Mouse (Mus musculus) right cerebral cortex, postnatal 25 days (tissue): Measurements from ENCODE around the gene Amer2.

ENCODE experiments used
- DNase-seq: peaks from one replicate; pipeline ENCODE4 v3.0.0; 2022

Gene Amer2

DNA sequence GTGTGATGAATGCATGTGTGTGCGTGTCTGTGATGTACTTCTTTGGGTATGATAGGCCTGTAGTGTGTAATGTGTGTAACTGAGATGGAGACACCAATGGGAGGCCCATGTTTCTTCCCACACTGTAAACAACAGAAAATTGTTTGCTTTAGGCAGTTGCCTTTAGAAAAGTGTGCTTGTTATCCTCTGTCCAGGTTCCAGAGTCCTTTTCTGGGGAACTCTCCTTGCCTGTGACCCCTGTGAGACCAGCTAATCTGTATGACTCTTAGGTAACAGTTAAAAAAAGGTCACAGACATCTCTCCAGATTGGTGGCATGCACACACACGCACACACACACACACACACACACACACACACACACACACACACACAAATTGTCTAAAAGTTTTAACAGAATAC lies 15.3 kb downstream of the Amer2 start:
- DNase-seq, result no peak

DNA sequence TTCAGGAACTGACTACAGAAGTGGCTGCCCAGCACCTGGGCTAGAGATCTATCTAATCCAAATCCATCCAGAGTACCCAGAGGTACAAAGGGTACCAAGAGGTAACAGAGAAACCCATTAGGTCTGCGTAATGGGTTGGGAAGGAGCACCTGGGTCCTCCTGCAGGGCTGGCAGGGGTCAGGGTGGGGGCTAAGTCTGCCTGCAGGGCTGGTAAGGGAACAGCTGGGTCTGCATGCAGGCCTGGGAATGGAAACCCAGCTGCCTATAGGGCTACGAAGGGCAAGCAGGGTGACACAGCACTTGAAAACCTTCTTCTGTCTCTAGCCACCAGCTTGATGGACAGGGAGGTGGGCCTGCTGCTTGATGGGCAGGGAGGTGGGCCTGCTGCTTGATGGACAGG lies 19.1 kb downstream of the Amer2 start:
- no peak for DNase-seq

DNA sequence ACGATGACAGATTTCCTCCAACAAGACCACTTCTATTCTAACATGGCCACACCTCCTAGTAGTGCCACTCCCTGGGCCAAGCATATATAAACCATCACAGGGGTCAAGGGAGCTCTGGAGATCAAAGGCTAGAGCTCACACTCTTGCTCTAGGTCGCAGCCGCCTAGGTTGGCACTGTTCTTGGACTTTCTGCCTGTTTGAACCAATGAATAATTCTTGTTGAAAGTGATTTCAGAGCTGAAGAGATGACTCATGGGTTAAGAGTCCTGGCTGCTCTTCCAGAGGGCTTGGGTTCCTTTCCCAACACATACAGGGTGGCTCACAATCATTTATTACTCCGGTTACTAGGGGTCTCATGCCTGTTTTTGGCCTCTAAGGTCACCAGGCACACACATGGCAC lies 24.3 kb downstream of the Amer2 start:
- no peak for DNase-seq

DNA sequence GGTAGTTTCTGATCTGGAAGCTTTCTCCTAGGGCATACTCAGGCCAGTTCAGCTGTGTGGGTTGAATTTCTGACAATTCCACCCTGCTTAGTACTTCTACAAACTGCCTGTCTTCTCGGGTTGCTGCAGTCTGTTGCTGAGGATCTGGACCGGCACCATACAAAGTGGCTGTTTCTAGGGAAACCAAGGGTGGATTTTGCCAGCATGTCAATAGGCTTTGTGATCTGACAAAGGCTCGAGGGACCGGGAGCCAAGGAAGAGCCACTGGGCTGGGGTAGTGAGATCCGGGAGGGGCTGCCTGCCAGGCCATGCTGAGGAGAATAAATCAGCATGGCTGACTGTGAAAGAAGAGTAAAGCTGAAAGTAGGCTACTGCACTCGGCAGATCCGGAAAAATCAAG lies 25.8 kb downstream of the Amer2 start:
- no peak for DNase-seq

DNA sequence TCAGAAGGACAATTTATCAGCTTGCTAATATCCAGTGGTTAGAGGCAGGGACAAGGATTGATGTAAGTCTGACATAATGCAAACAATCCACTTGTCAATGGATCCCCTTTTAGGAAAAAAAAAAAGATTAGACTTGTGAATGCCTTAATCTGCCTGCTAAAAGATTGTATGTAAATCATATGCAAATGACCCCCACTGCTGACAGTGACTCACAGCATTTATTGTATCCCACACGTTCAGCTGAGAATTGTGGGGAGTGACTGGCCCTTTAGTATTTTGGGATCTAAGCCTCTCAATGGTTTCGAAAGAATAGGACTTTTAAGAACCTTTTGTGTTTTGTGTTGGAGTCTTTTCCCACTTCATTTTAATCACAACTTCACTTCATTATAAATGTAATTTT lies 30.2 kb downstream of the Amer2 start:
- no peak for DNase-seq

DNA sequence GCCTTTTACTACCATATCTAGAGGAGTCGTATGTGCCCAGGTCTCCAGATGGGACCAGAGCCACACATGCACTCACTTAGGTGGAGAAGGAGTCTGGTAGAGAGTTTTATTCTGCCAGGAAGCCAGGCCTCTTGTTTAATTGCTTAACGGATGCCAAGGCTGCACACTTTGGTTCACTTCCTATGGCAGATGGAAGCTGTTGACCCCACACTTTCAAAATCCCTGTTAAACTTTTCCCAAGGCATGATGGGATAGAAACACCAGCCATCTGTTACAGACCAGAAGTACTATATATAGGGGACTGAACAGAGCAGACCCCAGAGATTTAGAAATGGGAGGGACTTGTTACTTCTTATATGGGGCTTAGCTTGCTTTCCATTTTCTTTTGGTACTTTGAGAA lies 32.8 kb downstream of the Amer2 start:
- DNase-seq, result no peak

DNA sequence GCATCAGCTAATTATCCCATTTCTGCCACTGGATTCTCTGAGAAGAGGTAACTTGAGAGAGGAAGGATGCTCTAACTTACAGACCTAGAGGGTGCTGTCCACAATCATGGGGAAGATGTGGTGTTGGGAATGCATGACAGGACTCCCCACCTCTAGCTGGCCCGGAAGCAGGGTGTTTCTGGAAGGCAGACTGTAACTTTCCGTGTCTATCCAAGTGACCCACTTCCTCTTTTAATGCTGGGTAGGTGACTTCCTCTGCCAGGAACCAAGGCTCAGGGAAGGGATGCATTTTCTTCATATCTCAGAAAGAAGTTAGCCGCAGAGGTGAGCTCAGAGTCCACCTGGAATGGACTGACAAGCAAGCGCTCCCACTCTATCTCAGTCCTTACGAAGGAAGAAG lies 33.5 kb downstream of the Amer2 start:
- no peak for DNase-seq

DNA sequence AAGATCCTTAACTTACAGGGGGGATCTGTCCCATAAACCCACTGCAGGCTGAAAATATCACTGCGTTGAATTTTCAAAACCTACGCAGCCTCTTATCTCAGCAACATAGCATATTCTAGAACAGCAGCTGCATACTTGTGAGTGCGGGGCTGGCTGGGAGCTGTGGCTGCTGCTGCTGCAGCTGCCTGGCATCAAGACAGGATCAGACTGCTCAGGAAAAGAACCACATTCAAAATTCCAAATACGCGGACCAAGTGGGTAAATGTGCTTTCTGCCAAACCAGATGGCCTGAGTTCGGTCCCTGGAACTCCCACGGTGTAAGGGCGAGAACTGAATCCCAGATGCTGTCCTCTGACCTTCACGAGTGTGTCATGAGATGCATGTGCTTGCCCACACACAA lies 34.3 kb downstream of the Amer2 start:
- no peak for DNase-seq

DNA sequence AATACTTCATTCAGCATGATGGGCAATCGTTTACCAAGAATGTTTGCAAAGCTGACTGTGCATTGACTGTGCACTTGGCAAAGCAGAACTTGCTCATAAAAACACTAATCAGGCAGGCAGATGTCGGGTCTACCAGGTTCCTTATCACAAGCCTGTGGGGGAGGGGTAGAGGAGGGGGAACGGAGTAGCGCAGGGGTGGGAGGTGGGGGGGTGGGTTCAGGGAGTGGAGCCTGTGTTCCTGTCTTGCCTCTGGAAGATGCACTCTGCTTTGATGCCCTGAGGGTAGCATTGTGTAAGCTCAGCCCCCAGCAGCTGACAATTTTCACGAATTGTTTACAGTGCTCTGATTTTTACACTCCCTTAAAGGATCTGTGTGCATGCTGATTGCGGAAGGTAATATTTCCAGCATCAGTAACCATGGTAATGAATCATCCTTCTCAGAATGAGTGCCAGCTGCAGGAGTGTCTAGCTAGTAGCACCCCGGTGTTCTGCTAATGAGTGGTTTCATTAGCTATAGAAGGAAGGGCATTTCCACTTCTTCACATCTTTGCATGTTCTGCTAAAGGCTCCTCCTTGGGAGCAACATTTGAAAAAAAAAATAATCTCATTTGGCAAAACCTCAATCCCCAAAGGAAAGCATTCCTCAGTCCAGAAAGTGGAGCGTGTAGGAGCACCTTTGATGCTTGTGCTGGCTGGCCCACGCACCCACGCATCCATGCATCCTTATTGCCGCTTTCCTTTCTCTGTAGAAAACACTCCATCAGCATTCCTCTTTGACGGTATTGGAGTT lies 36.8 kb downstream of the Amer2 start:
- DNase-seq, result peak; percentile 58

DNA sequence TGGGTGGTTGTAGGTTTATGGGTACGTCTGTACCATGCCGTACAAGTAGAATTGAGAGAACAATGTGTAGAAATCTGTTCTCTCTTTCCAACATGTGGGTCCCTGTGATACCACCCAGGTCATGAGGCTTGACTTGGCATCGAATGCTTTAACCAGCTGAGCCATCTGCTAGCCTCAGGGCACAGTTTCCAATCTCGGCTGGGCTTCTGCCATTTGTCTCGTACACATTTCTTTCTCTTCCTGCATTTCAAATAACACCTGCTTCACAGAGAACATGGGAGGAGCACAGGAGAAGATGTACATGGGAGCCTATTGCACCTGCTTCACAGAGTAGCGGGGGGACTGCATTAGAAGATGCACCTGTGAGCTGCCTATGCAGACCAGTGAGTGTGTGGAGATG lies 38.2 kb downstream of the Amer2 start:
- DNase-seq, result no peak

DNA sequence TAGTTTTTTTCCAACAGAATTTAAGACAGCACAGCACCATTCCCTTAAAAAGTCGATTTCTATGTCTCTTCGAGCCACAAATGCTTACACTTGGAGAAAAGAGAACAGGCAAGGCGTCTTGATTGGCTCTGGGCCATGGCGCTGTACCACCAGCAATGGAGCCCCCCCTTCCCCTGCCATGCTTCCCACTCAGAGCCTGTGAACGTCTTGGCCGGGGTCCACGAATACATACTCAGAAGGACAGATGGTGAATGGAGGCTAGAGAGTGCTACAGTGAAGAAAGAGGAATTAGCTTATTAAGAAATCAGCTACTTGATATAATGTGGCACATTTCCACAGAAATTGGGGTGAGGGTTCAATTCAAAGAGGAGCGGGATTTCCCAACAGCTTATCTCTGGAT lies 41.6 kb downstream of the Amer2 start:
- DNase-seq, result peak; percentile 77

DNA sequence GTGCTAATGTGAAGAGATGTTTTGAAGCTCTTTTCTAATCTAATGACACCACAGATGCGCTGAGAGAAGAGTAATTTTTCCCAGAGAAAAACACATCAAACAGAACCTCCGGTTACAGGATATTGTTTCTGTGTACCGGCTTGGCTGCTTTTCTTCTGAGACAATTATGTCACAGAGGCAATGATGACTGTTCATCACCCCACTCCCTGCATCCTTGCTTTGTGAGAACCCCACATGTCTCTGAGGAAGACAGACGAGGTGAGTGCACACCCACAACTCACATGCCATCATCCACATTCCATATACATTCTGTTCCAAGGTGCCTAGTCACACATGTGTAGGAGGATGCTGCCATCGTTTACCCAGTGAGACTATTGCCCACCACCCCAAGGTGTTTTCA lies 44.9 kb downstream of the Amer2 start:
- no peak for DNase-seq

DNA sequence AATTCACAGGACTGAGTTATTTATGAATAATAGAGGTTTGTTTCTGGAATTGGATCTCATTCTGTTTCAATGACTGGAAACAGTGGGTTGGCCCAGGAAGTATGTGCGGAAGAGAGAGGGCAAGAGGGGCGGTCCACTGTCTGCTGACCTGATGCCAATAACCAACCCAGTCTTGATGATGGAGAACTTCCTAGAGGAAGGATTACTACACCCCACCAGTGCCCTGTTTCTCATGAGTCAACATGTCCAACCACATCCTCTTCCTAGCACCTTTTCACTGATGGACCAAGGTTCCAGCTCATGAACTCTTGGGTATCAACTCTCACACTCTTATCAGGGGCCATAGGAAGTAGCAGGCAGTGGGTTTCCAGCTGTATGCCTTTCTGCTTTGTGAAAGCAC lies 49.9 kb downstream of the Amer2 start:
- DNase-seq, result no peak

DNA sequence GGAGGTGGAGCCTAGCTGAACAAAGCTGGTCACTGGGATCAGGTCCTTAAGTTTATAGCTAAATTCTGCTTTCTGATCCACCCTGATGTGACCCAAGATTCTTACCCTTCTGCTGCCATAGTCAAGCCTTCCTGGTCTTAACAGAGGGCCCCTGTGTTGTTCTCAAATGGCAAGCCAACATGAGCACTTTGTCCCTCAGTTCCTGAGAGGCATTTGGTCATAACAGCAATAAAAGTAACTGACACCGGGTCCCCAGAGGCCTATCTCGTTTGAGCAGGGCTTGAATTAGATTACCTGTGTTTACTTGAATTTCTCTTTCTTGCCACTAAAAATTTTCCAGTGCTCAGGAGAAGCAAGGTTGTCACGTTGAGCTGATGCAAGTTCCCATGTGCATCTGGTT lies 51.1 kb downstream of the Amer2 start:
- DNase-seq, result no peak

DNA sequence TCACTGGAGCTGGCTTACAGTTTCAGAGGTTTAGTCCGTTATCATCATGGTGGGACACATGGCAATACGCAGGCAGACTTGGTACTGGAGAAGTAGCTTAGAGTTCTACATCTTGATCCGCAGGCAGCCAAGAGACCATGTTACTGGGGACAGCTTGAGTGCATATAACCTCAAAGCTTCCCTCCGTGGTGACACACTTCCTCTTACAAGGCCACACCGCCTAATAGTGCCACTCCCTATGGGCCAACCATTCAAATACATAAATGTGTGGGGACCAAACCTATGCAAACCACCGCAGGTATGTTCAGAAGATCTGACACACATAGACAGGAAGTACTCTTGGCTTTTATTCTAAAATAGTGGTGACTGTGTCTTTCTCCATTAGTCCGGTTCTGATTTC lies 52.5 kb downstream of the Amer2 start:
- no peak for DNase-seq

DNA sequence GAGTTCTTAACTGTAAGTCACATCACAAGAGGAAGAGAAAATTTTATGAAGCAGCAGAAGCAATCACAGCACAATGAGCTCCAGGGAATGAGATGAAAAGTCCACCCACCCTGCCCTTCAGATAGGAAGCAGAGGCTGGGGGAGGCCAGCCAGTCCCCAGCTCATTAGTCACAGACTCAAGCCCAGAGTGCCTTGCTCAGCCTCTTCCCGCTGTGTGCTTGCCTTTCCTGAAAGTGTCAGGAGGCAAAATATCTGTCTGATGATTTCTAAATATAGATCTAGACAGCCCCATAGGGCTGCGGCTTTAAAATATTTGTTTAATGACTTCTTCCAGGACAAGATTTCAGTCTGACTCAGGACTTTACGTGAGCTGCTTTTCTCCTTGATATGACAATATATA lies 54.8 kb downstream of the Amer2 start:
- DNase-seq, result no peak

DNA sequence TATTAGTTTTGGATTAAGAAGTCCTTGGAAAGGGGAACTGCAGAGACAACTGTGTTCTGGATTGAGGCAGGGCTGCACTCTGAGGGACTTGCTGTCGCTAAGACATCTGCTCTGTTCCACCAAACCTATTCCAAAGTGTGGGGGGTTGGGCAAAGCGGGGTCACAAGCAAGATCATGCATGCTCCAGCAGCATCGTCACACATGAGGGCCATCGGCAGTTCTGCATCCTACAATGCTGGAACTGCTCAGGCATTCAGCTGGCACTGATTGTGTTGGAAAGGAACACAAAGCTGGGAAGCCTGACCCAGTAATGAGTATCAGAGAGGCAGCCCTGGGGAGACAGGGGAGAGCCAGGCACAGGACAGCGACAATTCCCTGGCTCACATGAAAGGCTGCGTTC lies 56.5 kb downstream of the Amer2 start:
- DNase-seq, result no peak

DNA sequence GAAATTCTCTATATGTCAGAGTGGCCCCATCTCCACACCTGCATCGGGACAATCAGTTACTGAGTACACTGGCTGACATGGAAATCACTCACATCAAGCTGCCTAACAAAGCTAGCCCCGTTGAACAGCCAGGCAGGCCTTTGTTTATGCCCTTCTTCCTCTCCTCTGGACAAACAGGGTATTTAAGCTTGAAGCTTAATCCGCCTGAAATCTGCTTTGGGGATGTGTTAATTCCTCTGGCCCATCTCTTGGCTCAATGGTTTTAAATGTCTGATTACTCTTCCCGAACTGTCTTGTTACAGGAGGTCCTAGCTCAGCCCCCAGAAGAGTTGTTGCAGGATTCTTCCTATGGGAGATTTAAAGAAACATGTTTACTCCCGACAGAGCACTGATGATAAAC lies 58.5 kb downstream of the Amer2 start:
- DNase-seq, result no peak

DNA sequence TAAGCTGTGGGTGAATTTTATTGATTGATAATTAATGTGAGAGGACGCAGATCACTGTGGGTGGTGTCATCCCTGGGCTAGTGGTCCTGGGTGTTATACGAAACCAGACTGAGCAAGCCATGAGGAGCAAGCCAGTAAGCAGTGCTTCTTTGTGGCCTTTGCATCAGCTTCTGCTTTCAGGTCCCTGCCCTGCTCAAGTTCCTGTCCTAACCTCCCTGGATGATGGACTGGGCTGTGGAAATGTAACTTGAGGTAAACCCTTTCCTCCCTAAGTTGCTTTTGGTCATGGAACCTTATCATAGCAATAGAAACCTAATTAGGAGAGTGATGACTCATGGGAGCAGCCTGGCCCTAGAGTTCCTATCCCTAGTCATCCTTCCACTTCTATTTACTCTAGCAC lies 59.1 kb downstream of the Amer2 start:
- no peak for DNase-seq

DNA sequence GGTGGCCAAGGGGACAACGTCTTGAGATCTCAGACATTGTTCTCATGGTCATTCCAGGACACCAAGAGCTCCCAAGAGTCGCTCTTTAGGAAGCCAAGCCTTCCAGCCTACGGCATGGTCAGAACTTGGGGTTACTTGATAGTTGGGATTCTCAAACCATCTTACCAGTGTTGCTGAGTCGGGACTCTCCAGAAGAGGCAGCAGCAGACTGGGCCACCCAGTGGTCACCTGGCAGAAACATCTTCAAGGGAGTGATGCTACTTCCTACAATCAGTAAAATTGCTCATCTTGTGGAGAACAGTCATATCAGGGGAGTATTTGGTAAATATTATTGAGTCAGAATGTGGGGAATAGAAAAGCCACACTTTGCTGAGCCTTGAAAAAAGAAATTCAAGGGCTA lies 62.5 kb downstream of the Amer2 start:
- DNase-seq, result no peak

DNA sequence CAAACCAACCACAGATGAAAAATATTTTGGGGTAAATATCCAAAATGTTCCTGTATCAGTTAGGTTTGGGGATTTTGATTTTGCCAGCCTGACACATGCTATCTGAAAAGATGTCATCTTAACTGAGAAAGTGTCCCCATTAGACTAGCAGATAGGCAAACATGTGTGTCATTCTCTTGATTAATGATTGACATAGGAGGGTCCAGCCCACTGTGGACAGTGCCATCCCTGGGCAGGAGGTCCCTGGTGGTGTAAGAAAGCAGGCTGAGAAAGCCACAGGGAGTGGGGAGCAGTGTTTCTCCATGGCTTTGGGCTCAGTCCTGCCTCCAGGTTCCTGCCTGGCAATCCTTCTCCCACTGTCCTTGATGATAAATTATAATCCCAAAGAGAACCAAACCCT lies 63.3 kb downstream of the Amer2 start:
- no peak for DNase-seq
